Mouse (Mus musculus) olfactory bulb, adult 2 months (tissue): ENCODE results near the gene Bik.

Experiments
- CTCF ChIP-seq: fragments of 200-500 bp; IDR thresholded peaks from 2 replicates; pipeline ENCODE4 v1.5.1; 2012; ENCODE audit warnings: low read depth, mild to moderate bottlenecking, low read length, moderate library complexity; ENCODE audit not compliant: insufficient read depth
- POLR2A ChIP-seq: fragments of 200-500 bp; IDR thresholded peaks from 2 replicates; pipeline ENCODE4 v1.6.1; 2012; ENCODE audit warnings: mild to moderate bottlenecking, low read depth, low read length, moderate library complexity; ENCODE audit not compliant: insufficient read depth

DNA sequence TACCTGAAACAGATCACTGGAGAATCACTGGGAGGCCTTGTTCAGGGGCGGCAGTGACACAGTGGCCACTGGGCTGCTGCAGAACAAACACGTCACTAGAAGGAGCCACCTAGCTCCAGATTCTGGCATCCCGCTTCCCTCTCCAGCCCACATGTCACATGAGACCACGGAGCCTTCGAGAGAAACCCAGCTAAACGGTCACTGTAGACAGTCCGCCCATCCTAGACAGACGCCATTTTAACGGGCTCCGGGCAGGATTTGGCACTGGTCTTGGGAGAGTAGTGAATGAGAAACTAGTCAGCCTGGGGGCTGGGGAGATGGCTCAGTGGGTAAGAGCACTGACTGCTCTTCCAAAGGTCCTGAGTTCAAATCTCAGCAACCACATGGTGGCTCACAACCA, 42.4 kb upstream of the Bik start:
- TF ChIP-seq POLR2A (no peak), CTCF (no peak)
